Mouse (Mus musculus) cortical plate, adult 2 months (tissue): Measurements from ENCODE around the gene Ccdc146. TPM values are rescaled to one million over a fixed set of nuclear protein-coding genes. Genes with fewer than 3 reads are reported as not detected.

ENCODE experiments used
- H3K27ac ChIP-seq: fragments of 200-500 bp; 2 replicates; pipeline ENCODE4 v1.5.1; 2012; ENCODE audit warnings: low read length, control low read depth, inconsistent platforms; ENCODE audit not compliant: insufficient read depth
- H3K4me1 ChIP-seq: fragments of 200-500 bp; 2 replicates; pipeline ENCODE4 v1.6.1; 2011; ENCODE audit warnings: low read length; ENCODE audit not compliant: control insufficient read depth, insufficient read depth
- H3K4me3 ChIP-seq: fragments of 200-500 bp; 2 replicates; pipeline ENCODE4 v1.5.1; 2011; ENCODE audit warnings: mild to moderate bottlenecking, low read length, control low read depth; ENCODE audit not compliant: insufficient read depth
- CTCF ChIP-seq: fragments of 200-500 bp; IDR thresholded peaks from 2 replicates; pipeline ENCODE4 v1.5.1; 2011; ENCODE audit warnings: mild to moderate bottlenecking, control low read depth, low read length; ENCODE audit not compliant: insufficient read depth; ENCODE audit errors: extremely low read depth
- POLR2A ChIP-seq: fragments of 200-500 bp; IDR thresholded peaks from 2 replicates; pipeline ENCODE4 v1.6.1; 2011; ENCODE audit warnings: mild to moderate bottlenecking, low read length, control low read depth; ENCODE audit not compliant: insufficient read depth; ENCODE audit errors: extremely low read depth
- polyA plus RNA-seq: library from polyadenylated mRNA; depleted of rRNA; stranded (reverse); fragments of >200 nt; gene quantifications from 2 replicates; pipeline ENCODE4 v1.2.3, GENCODE M21; 2012; rRNA removed

Ccdc146 gene
- polyA plus RNA-seq: 0.19 and 0.46 TPM in 2 replicates

- peak within 1 kb of the TSS; percentile 64 for H3K4me3 ChIP-seq
- 0 out of 2 replicates have a peak, but pooled peaks cover 2% of the 10 kb centered on the region for H3K4me1 ChIP-seq
- H3K27ac ChIP-seq: no peak within 1 kb of the TSS
- TF ChIP-seq CTCF (no peak), POLR2A (no peak)
Observed at GRCm38 (mm10) chr5:21424614-21425602, at the start of gene Ccdc146, which contains the start of gene Fam185a. TSS of gene Ccdc146 (minus strand) at chr5:21424677. TSS of gene Fam185a (plus strand) at chr5:21424958.

DNA sequence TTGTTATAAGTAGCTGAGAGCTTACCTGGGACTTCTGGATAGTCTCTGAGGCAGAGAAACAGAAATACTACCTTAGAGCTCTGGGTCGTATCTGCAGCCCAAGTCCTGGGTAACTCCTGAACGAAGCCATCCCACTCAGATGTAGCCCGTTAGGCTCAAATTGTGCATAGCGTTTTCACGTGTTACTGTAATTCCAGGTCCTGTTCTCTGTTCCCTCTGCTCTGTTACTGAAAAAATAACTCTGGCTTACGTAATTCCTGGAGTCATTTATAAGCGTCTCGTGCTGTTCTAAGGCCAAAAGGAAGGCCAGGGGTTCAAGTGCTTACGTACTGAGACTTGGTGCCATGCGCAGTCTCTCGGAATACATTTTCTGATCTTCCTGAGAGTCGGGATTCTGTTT lies 43.6 kb upstream of the Ccdc146 start:
- H3K27ac ChIP-seq: no peak overlapping the region
- TF ChIP-seq POLR2A: no peak
- TF ChIP-seq CTCF: no peak
- H3K4me1 ChIP-seq: peaks cover 3% of the 10 kb centered on the region; the same call in 1 of the 2 replicates
- no peak overlapping the region for H3K4me3 ChIP-seq

DNA sequence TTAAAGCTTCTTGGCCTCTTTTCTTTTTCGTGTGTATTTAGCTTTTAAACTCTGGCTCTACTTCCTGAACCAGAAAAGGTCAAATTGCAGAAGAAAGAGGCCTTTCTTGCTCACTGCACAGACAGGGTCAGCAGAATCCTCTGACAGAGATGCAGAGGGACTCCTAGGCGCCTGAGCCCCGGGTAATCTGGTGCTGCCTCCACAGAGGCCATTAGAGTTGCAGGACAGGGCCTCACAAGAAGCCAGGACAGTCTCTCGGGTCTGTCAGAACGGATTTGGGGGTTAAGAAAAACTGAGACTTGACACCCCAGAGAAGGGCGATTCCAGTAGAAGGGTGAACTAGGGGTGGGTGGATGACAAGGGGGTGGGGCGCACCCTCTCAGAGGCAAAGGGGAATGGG lies 42.9 kb upstream of the Ccdc146 start:
- TF ChIP-seq CTCF (no peak), POLR2A (no peak)
- Histone ChIP-seq H3K4me3 (no peak overlapping the region), H3K27ac (no peak overlapping the region), H3K4me1 (peaks cover 3% of the 10 kb centered on the region; the same call in 1 of the 2 replicates)

DNA sequence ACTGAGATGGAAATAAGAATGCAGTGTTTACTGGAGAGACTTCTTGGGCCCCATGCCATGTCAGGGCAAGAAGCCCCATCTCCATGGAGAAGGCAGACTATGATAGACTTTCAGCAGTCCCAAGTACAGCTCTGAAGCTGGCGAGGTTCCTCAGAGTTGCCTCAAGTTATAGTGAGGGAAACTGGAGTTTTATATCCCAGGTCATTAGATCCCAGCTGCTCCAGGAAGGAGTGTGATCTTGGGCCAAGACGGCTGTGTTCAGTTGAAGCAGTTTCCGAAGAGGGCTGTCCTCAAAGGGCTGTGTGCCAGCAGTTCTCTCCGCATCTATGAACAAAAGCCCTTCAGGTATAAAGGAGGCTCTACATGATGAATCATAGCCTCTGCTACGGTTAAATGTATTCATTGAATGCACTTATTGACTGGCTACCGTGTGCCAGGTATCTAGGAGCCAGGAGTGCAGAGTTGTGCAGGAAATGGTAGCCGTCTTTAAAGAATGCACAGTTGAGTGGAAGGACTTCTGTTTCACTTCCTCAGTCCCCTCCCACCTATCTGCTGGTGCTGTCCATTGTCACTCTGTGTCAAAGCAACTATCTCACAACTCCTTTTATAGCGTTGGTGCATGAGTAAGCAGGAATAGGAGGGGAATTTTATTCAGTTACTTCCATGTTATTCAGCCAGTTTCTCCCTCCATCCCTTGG lies 16.5 kb upstream of the Ccdc146 start:
- no peak overlapping the region for H3K27ac ChIP-seq
- TF ChIP-seq POLR2A (no peak), CTCF (no peak)
- H3K4me1 ChIP-seq: no peaks in the 10 kb centered on the region
- H3K4me3 ChIP-seq: no peak overlapping the region

DNA sequence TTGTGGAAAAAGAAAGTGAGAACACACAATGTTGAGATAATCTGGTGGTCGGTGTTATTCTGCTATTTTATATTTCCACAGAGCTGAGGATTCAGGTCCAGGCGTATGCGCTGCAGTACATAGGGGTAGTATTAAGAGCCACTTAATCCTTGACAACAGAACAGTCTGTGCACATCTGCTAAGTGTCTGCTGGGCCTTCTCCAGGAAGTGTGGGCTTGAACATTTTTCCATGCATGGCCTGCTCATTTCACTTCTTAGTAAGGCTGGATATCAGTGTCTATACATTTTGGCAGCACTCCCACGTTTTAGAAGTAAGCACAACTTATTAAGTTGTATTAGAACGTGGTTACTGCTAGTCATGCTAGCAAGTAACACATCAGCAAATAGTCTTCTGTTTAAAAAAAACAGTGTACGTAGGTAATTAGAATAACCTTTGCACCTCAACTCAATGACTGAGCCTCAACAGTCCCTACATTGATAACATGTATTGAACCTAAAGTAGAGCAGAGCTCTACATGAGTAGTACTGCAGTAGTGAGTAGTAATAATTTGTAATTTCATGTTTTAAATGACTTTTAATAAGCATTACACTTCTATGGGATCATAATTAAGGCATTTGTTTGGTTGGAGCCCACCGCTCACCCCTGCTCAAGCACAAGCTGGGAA lies 15.1 kb upstream of the Ccdc146 start:
- no peak overlapping the region for H3K27ac ChIP-seq
- no peaks in the 10 kb centered on the region; the same call in 1 of the 2 replicates for H3K4me1 ChIP-seq
- H3K4me3 ChIP-seq: no peak overlapping the region
- TF ChIP-seq POLR2A (no peak), CTCF (no peak)

GRCm38 (mm10) chr5:21438428-21438827 lies 14.0 kb upstream of the Ccdc146 start:
- H3K27ac ChIP-seq: no peak overlapping the region
- H3K4me3 ChIP-seq: no peak overlapping the region
- no peaks in the 10 kb centered on the region; the same call in 1 of the 2 replicates for H3K4me1 ChIP-seq
- TF ChIP-seq CTCF: no peak
- TF ChIP-seq POLR2A: no peak

- H3K4me1 ChIP-seq: no peaks in the 10 kb centered on the region; the same call in 1 of the 2 replicates
- no peak overlapping the region for H3K4me3 ChIP-seq
- H3K27ac ChIP-seq: no peak overlapping the region
- no peak for TF ChIP-seq CTCF
- TF ChIP-seq POLR2A: no peak
Observed at GRCm38 (mm10) chr5:21436471-21436975, 12.0 kb upstream of the Ccdc146 start.

- Histone ChIP-seq H3K4me1 (no peaks in the 10 kb centered on the region; the same call in 1 of the 2 replicates), H3K4me3 (no peak overlapping the region), H3K27ac (no peak overlapping the region)
- no peak for TF ChIP-seq POLR2A
- TF ChIP-seq CTCF: peak; percentile 50; the same call in 1 of the 2 replicates
Observed at GRCm38 (mm10) chr5:21434148-21434929, 9.9 kb upstream of the Ccdc146 start.

DNA sequence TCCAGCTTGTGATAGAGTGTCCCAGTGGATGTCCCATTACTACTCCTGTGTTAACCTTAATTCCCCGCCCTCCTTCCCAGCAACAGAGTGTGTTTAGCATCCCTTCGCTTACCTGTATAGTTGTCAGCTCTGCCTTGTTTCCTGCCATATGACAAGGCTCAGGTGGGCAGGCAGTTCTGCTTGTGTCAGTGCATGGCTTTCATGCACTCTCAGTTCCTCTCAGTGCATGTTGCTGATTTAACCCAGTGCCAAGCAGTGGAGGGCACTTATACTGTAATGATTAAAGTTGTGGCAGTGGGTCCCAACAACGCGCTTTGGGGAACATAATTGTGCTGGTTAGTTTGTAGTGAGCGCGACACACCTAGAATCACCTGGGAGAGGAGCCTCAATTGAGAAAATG lies 2.2 kb upstream of the Ccdc146 start:
- Histone ChIP-seq H3K4me3 (no peak overlapping the region), H3K4me1 (0 out of 2 replicates have a peak, but pooled peaks cover 2% of the 10 kb centered on the region)
- no peak for TF ChIP-seq POLR2A
- no peak for TF ChIP-seq CTCF

More for the DNA sequence above, 2.2 kb upstream of the Ccdc146 start:
- no peak overlapping the region for H3K27ac ChIP-seq
